Mouse (Mus musculus): ENCODE results near the gene Pknox2.

DNA sequence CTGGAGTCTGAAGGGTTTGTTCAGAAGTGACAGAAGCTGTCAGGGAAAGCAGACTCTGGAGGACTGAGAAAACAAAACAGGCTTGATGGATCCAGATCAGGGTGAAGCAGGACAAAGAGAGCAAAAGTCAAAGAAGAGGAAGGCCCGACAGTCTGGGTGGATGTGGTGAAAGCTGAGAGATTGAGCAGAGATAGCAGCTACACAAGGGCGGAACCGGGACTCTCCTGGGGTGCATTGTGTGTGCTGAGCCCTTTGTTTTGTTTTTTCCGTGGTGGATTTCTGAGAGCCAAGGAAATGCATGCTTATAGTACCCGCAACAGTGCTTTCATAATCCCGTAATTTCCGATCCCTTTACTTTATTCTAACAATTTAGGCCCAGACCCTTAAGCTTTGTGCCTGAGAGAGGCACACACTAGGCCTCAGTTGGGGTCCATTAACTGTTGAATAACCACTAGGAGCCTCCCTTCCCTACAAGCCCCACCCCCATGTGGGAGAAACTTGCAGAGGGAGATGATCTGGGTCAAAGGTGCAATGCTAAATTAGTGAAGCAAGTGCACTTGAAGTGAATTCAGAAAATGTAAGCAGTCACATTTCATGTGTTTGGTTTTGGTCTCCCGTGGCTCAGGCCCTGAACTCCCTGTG lies 289.6 kb downstream of the Pknox2 start:
- TF ChIP-seq CTCF (IDR thresholded peaks at IDR 0.05; ENCODE audit: low read depth) (no peak), EP300 (IDR thresholded peaks at IDR 0.05; ENCODE audit: low read depth) (no peak)
